Mouse (Mus musculus) liver, embryonic 11.5 days (tissue): Measurements from ENCODE around the gene Fam243. TPM values are rescaled to one million over a fixed set of nuclear protein-coding genes. Genes with fewer than 3 reads are reported as not detected.

ENCODE experiments used
- ATAC-seq: fragments of 200-750 bp; cut with Nextera tagmentation; replicated peaks from 2 replicates; pipeline ENCODE4 v1.8.0; 2017; ENCODE audit warnings: moderate number of reproducible peaks, mild to moderate bottlenecking, moderate TSS enrichment, moderate library complexity; ENCODE audit not compliant: low FRiP score
- DNase-seq: peaks from one replicate; pipeline ENCODE4 v3.0.0-alpha.2; 2017; ENCODE audit warnings: low spot score
- H3K27ac ChIP-seq: fragments of 300-500 bp; sonication (generic); 2 replicates; pipeline ENCODE4 v1.5.1; 2014; ENCODE audit warnings: mild to moderate bottlenecking, low read depth, low read length, control low read depth
- H3K27me3 ChIP-seq: fragments of 300-500 bp; sonication (generic); replicated peaks from 2 replicates; pipeline ENCODE4 v1.6.1; 2014; ENCODE audit warnings: low read length, mixed read lengths; ENCODE audit not compliant: control insufficient read depth, insufficient read depth
- H3K36me3 ChIP-seq: fragments of 300-500 bp; sonication (generic); 2 replicates; pipeline ENCODE4 v1.6.1; 2014; ENCODE audit warnings: mild to moderate bottlenecking, low read length, moderate library complexity, mixed read lengths; ENCODE audit not compliant: control insufficient read depth, insufficient read depth
- H3K4me1 ChIP-seq: fragments of 300-500 bp; sonication (generic); replicated peaks from 2 replicates; pipeline ENCODE4 v1.6.1; 2014; ENCODE audit warnings: low read length, mixed read lengths; ENCODE audit not compliant: control insufficient read depth, insufficient read depth
- H3K4me2 ChIP-seq: fragments of 300-500 bp; sonication (generic); 2 replicates; pipeline ENCODE4 v1.6.1; 2014; ENCODE audit warnings: mild to moderate bottlenecking, control low read depth, moderate library complexity
- H3K4me3 ChIP-seq: fragments of 300-500 bp; sonication (generic); 2 replicates; pipeline ENCODE4 v1.5.1; 2014; ENCODE audit warnings: low read depth, low read length, control low read depth
- H3K9ac ChIP-seq: fragments of 300-500 bp; sonication (generic); 2 replicates; pipeline ENCODE4 v1.6.1; 2014; ENCODE audit warnings: low read depth, low read length, control low read depth
- H3K9me3 ChIP-seq: fragments of 300-500 bp; sonication (generic); 2 replicates; pipeline ENCODE4 v1.6.1; 2016; ENCODE audit warnings: low read length, inconsistent platforms, mixed read lengths; ENCODE audit not compliant: control insufficient read depth
- WGBS: fragments of 180-500 bp; shearing (Covaris S2); extraction: QIAGEN DNeasy Blood & Tissue Kit; methylation state at CpG from one replicate; pipeline ENCODE4 v1.1.7; 2014; 5-methylcytosine and 5-hydroxymethylcytosine counted together
- polyA plus RNA-seq: library from polyadenylated mRNA; unstranded; fragments of >200 nt; fragmentation: Nextera tagmentation; extraction: Ambion mirVana; gene quantifications from 2 replicates; pipeline ENCODE4 v1.2.1, GENCODE M21; 2014

Fam243 gene
- polyA plus RNA-seq, 1 experiment from 2014 or later, result not detected

DNA sequence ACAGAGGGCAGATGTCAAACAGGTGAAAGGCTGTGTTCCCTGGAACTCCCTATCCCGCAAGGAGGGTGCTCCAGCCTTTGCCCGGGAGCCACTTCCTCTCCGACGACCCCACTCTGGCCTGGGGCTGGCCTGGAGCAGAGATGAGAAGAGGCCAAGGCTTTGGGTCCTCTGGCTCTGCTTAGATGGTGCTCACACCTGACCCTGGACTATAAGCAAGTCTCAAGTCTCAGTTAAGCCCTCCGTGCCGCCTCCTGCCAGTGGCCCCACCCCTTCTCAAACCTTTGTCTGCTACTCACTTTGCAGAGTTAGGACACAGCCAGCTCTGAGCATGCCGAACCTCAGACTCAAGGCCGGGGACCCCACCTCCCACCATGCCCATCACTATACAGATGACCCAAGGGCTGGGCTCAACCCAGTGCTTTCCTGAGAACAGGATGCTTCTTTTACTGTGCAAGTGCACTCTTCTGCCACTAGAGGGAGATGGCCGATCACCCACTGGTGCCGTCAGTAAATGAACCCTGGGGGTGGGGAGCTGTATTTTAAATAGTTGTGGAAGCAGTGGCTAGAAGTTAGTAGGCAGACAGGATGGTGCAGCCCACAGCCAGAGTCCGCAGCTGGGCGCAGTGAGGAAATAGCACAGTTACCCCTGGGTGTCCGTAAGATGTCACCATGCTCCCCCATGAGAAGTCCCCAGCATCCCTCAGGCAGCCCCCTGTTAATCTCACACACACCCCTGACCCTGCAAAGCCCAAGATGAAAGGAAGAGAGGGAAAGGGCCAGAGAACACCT lies 7.1 kb downstream of the Fam243 start:
- H3K27ac ChIP-seq, result no peak overlapping the region
- no peaks in the 10 kb centered on the region for H3K9me3 ChIP-seq
- WGBS, result 51% methylated on average over 13 of the region's 13 CpGs
- H3K27me3 ChIP-seq, result no peaks in the 10 kb centered on the region
- peak; percentile 48 for ATAC-seq
- peak; percentile 52 for DNase-seq
- no peak overlapping the region for H3K4me3 ChIP-seq
- H3K4me2 ChIP-seq, result no peak overlapping the region
- peaks cover 4% of the 10 kb centered on the region; the same call in 1 of the 2 replicates for H3K36me3 ChIP-seq
- H3K9ac ChIP-seq, result no peak overlapping the region
- no peaks in the 10 kb centered on the region for H3K4me1 ChIP-seq

DNA sequence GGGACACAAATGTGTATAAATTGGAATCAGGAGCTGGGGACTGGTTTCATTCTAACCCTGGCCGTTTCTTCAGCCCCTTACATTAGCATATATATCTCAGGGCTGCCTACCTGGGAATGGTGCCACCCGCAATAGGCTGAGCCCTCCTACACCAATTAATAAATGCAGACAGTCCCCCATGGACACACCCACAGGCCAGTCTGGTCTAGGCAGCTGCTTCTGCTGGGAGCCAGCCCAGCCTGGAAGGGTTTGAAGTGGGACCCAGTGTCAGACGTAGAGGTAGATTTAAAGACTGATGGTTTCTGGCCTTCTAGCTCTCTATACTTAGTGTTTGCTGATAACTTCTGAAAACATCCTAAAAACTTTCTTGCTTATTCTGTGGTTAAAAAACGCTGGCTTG lies 12.1 kb downstream of the Fam243 start:
- no peak overlapping the region for H3K9ac ChIP-seq
- no peaks in the 10 kb centered on the region for H3K9me3 ChIP-seq
- peaks cover 14% of the 10 kb centered on the region for H3K36me3 ChIP-seq
- no peak overlapping the region for H3K4me2 ChIP-seq
- 65% methylated on average over 4 of the region's 4 CpGs for WGBS
- ATAC-seq (no peak), DNase-seq (no peak)
- H3K27ac ChIP-seq, result no peak overlapping the region
- H3K4me3 ChIP-seq, result no peak overlapping the region
- no peaks in the 10 kb centered on the region for H3K4me1 ChIP-seq
- no peaks in the 10 kb centered on the region for H3K27me3 ChIP-seq

DNA sequence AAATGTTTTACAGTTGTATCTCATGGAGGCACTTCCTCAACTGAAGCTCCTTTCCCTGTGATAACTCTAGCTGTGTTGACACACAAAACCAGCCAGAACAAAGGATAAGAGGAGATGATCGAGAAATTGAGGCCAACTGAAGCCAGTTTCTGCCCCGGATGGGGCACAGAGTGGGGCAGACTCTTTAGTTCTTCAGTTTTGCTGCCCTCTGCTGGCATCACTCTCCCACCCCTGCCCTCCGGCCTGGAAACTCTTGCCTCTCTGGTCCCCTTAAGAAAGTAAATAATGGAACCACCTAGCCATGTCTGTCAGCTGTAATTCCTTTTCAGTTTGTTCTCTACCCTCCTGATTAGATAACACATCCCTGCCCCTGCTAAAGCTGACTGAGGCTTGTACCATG lies 13.3 kb downstream of the Fam243 start:
- no peak for ATAC-seq
- Histone ChIP-seq H3K27ac (no peak overlapping the region), H3K27me3 (no peaks in the 10 kb centered on the region), H3K4me1 (peaks cover 2% of the 10 kb centered on the region), H3K9ac (no peak overlapping the region), H3K4me3 (no peak overlapping the region), H3K9me3 (no peaks in the 10 kb centered on the region), H3K36me3 (peaks cover 14% of the 10 kb centered on the region), H3K4me2 (no peak overlapping the region)
- no peak for DNase-seq
- 71% methylated on average over 3 of the region's 3 CpGs for WGBS

DNA sequence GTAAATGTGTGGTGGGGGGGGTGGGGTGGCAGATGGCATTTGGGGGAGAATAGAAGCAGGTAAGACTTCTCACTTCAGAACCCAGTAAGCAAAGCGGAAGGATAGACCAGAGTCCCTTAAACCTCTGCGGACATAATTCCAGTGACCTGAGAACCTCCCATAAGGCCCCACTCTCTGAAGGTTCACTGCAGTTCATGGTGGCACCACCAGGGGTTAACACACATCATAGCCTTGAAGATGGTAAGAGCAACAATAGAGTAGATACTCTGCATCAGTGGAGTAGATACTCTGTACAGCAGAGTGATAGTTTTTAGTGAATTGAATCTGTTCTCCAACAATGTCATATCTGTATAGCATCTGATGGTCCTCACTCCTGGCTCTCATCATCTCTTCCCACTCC lies 15.7 kb downstream of the Fam243 start:
- Histone ChIP-seq H3K4me3 (no peak overlapping the region), H3K4me1 (peaks cover 17% of the 10 kb centered on the region), H3K9ac (no peak overlapping the region), H3K27ac (no peak overlapping the region), H3K4me2 (no peak overlapping the region), H3K9me3 (no peaks in the 10 kb centered on the region), H3K36me3 (peaks cover 10% of the 10 kb centered on the region), H3K27me3 (no peaks in the 10 kb centered on the region)
- WGBS, result 92% methylated on average over 2 of the region's 2 CpGs
- DNase-seq (no peak), ATAC-seq (no peak)

DNA sequence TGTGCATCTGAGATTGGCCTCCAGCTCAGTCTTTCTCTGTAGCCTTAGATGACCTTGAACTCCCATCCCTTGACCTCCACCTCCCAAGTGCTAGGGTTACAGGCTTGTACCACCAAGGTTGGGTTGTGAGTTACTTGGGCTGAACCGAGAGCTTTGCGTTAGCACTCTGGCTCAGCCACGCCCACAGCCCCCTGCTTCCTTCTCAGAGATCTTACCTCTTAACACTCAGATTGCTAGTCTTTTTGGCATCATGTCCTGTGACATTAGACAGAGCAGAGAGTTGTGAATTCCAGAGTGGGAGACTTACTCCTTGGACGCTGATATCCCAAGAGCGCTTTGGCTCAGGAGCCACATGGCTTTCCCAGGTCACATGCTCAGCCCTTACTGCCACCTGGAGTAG lies 18.7 kb downstream of the Fam243 start:
- H3K4me3 ChIP-seq, result peak overlapping the region; percentile 70; the same call in 1 of the 2 replicates
- H3K4me2 ChIP-seq, result peak overlapping the region; percentile 81
- no peak for DNase-seq
- no peaks in the 10 kb centered on the region for H3K9me3 ChIP-seq
- H3K36me3 ChIP-seq, result peaks cover 10% of the 10 kb centered on the region
- WGBS, result 59% methylated on average over 5 of the region's 5 CpGs
- peaks cover 18% of the 10 kb centered on the region for H3K4me1 ChIP-seq
- peak overlapping the region; percentile 83; the same call in 1 of the 2 replicates for H3K9ac ChIP-seq
- no peaks in the 10 kb centered on the region for H3K27me3 ChIP-seq
- no peak overlapping the region for H3K27ac ChIP-seq
- no peak for ATAC-seq

DNA sequence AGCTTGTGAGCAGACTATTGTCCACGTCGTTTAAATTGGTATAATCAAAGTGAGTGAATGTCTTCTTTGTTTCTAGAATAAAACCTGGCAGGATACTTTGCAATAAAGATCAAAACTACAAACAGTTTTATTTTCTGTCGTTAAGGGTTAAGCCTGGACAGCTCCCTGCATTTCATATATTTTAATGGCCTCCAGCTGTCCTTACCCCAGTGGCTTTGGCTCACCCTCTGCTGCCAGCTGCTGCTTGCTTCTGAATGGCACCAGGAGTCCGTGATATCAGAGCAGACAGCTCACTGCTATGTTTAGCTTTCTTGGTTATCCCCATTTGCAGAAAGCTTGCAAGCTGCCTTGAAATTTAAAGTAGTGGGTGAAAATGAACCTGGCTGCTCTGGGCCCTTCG lies 19.3 kb downstream of the Fam243 start:
- Histone ChIP-seq H3K4me2 (peak overlapping the region; percentile 81), H3K36me3 (peaks cover 6% of the 10 kb centered on the region), H3K9ac (peak overlapping the region; percentile 83), H3K4me1 (peaks cover 18% of the 10 kb centered on the region), H3K27me3 (no peaks in the 10 kb centered on the region), H3K9me3 (no peaks in the 10 kb centered on the region), H3K27ac (peak overlapping the region; percentile 21; the same call in 1 of the 2 replicates), H3K4me3 (peak overlapping the region; percentile 70)
- 43% methylated on average over 5 of the region's 5 CpGs for WGBS
- ATAC-seq (no peak), DNase-seq (no peak)

DNA sequence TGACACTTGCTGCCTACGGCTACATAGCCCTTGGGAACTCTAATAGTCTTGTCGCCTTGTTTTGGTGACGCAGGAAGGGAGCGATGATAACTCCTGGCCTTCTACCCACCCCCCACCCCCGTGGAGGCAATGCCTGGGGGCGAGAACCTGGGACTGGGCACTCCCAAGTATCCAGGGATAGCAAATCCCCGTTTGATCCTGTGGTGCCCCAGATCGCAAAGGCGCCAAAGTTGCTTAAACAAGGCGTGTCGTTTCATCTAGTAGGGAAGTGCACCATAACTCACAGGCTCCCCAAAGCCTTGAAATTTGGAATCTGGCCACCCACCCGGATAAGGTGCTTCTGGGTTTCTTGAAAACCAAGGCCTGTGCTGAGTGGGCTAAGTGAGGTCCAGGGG lies 19.8 kb downstream of the Fam243 start:
- Histone ChIP-seq H3K4me2 (peak overlapping the region; percentile 81), H3K36me3 (peaks cover 2% of the 10 kb centered on the region; the same call in 1 of the 2 replicates), H3K9me3 (no peaks in the 10 kb centered on the region), H3K9ac (peak overlapping the region; percentile 83), H3K4me3 (peak overlapping the region; percentile 70), H3K27ac (peak overlapping the region; percentile 21; the same call in 1 of the 2 replicates), H3K27me3 (no peaks in the 10 kb centered on the region), H3K4me1 (peaks cover 18% of the 10 kb centered on the region)
- ATAC-seq, result peak; percentile 68
- WGBS, result 1% methylated on average over 12 of the region's 12 CpGs
- no peak for DNase-seq

DNA sequence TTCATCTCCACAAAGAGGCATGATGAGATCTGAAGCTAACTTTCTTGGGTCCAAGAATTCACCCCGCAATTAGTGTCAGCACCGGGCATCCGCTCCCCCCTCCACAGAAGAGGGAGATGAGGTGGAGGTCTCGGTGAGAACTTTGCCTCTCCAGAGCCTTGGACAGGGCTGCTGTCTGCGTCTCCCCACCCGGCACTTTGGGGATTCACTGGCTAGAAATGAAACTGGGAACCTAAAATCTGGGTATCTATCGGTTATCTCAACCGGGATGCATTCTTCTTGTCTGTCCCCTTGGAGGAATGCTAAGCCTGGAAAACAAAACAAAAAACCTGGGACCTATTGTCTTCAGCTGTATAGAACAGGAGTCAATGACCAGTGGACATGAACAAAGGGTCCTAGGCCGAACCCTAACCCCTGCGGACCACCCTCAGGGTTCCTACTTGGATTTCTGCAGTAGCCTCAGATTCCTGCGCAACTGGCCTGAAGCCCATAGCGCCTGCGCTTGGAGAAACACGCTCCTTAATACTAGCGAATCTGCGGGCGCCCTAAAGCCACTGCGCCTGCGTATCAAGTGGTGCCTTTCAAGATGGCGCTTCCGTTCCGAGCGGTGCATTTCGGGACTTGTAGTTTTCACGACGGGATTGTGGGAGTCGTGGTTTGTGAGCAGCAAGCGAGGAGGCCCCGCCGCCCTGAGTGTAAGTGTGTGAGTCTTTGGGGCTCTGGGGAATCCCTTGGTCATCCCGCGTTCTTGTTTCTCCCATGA lies 20.4 kb downstream of the Fam243 start, which contains the start of gene Smim11:
Smim11 (plus strand) TSS at position 638 of the 763 bp plus-strand sequence.
- H3K4me3 ChIP-seq, result peak within 1 kb of the TSS; percentile 70
- H3K4me1 ChIP-seq, result peaks cover 18% of the 10 kb centered on the region
- WGBS, result 11% methylated on average over 32 of the region's 32 CpGs
- no peaks in the 10 kb centered on the region for H3K27me3 ChIP-seq
- H3K9ac ChIP-seq, result peak within 1 kb of the TSS; percentile 83
- no peaks in the 10 kb centered on the region for H3K9me3 ChIP-seq
- DNase-seq (peak; percentile 92), ATAC-seq (peak; percentile 89)
- H3K4me2 ChIP-seq, result peak within 1 kb of the TSS; percentile 81
- H3K27ac ChIP-seq, result peak within 1 kb of the TSS; percentile 21; the same call in 1 of the 2 replicates
- peaks cover 1% of the 10 kb centered on the region; the same call in 1 of the 2 replicates for H3K36me3 ChIP-seq
